Mouse (Mus musculus) thymus, adult 2 months (tissue): Measurements from ENCODE around the gene Lmf1. TPM values are rescaled to one million over a fixed set of nuclear protein-coding genes. Genes with fewer than 3 reads are reported as not detected.

Experiments
- DNase-seq: peaks from one replicate; pipeline ENCODE4 v3.0.0; 2021
- H3K27ac ChIP-seq: fragments of 200-500 bp; 2 replicates; pipeline ENCODE4 v1.5.1; 2012; ENCODE audit warnings: low read length, control low read depth; ENCODE audit not compliant: control insufficient read depth, insufficient read depth
- H3K27me3 ChIP-seq: fragments of 200-500 bp; 2 replicates; pipeline ENCODE4 v1.6.1; 2012; ENCODE audit warnings: mild to moderate bottlenecking, low read length, moderate library complexity, mixed read lengths; ENCODE audit not compliant: control insufficient read depth, insufficient read depth
- H3K36me3 ChIP-seq: fragments of 200-500 bp; 2 replicates; pipeline ENCODE4 v1.6.1; 2012; ENCODE audit warnings: mild to moderate bottlenecking, low read length, moderate library complexity; ENCODE audit not compliant: control insufficient read depth, insufficient read depth
- H3K4me1 ChIP-seq: fragments of 200-500 bp; replicated peaks from 2 replicates; pipeline ENCODE4 v1.6.1; 2012; ENCODE audit warnings: low read length; ENCODE audit not compliant: control insufficient read depth, insufficient read depth
- H3K4me3 ChIP-seq: fragments of 200-500 bp; 2 replicates; pipeline ENCODE4 v1.5.1; 2012; ENCODE audit warnings: mild to moderate bottlenecking, low read length, control low read depth, moderate library complexity; ENCODE audit not compliant: control insufficient read depth, insufficient read depth
- CTCF ChIP-seq: fragments of 200-500 bp; IDR thresholded peaks from 2 replicates; pipeline ENCODE4 v1.5.1; 2012; ENCODE audit warnings: mild to moderate bottlenecking, control low read depth, low read length, moderate library complexity, borderline replicate concordance; ENCODE audit not compliant: control insufficient read depth, poor library complexity, insufficient read depth; ENCODE audit errors: extremely low read depth
- POLR2A ChIP-seq: fragments of 200-500 bp; IDR thresholded peaks from 2 replicates; pipeline ENCODE4 v1.6.1; 2012; ENCODE audit warnings: mild to moderate bottlenecking, low read length, control low read depth, moderate library complexity; ENCODE audit not compliant: control insufficient read depth, poor library complexity, insufficient read depth; ENCODE audit errors: extremely low read depth
- WGBS: fragments of 180-500 bp; shearing (Covaris S2); methylation state at CpG from one replicate; pipeline ENCODE4 v1.1.7; 2018; 5-methylcytosine and 5-hydroxymethylcytosine counted together
- polyA plus RNA-seq: library from polyadenylated mRNA; depleted of rRNA; stranded (reverse); fragments of >200 nt; gene quantifications from 2 replicates; pipeline ENCODE4 v1.2.3, GENCODE M21; 2012

Gene Lmf1
- polyA plus RNA-seq, 1 experiment: 25.2 TPM

DNA sequence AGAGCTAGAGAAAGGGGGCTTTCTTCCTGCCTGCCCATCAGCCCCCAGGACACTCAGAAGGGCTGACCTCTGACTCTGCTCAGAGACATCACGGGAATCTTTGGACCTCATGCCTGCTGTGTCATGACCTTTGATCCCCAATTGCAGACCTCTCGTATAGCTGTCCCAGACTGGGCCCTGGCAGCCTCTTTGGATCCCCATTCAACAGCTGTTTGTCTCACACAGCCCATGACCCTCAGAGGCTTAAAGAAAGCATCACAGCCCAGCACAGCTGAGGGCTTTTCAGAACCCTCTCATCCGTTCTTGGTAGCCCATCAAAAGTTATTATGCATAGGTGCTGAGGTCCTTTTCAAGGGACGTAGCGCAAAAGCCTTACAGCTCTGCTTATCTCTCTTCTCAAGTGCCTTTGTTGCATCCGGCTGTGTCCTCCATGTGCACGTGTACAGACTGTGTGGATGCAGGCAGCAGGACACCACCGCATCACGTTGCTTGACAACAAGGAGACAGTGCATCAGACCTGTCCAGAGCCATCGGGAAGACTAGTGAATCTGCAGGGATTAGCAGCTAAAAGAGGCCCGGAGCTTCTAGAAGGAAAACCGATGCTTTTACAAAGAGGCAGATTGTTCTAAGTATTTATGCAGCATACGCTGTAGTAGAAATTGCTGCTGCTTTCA, 45.7 kb downstream of the Lmf1 start:
- Histone ChIP-seq H3K4me3 (no peak overlapping the region), H3K27ac (no peak overlapping the region), H3K27me3 (no peaks in the 10 kb centered on the region), H3K4me1 (no peaks in the 10 kb centered on the region), H3K36me3 (no peaks in the 10 kb centered on the region)
- TF ChIP-seq POLR2A (no peak), CTCF (no peak)
- no peak for DNase-seq
- WGBS: 96% methylated on average over 13 of the region's 13 CpGs

DNA sequence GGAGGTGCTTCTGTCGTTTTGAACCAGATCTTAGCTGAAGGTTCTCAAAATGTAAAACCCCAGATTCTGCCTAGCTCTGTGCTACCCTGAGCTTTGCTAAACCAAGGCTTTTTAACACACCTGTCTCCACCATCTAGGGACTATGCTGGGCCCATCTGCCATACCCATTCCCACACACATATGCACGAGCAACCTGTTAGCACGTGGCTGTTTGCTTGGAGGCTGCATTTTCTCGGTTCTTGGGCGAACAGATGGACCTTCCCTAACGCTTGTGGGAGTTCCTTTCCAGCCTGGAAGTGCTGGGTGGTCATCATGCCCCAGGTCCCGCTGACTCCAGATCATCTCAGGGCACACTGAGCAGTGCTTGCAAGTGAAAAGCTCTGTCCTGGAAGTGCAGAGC, 46.4 kb downstream of the Lmf1 start:
- 98% methylated on average over 7 of the region's 7 CpGs for WGBS

DNA sequence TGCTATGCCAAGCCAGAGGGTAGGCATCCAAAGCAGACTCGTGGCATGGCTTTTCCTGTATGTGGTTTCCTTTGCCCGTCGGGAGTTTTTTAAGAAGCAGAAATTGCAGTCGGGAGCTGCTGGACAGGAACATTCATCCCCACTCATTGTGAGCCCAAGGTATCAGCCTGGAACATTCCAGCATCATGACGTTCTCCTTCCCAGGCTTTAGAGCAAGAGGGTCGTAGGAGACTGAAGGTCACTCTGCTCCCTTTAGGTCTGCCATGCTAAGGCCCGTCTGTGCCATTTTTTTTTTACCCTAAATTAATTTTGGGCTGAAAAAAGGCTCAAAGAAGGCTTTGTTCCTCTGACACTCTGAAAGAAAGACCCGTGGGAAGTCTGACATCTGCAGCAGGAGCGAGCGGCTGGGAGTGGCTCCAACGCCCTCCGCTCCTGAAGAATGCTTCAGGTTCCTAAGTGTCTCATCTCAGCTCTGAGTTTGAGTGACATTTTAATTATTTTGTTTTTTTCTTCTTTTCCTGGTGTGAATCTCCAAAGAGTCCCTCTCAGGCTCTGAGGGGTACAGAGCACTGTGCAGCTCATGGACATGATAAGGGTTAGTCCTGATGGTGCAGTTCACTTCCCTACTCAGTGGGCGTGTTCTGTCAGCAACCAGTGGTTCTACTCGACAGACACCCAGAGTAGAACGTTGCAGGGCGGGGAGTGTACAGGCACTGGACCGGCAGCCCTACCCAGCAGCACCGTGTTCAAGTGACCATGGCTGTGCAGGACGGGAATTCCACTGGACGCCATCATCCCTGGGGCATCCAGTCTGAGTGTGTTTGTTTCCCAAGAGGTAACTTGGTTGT, 47.5 kb downstream of the Lmf1 start:
- 76% methylated on average over 20 of the region's 20 CpGs for WGBS

More for the DNA sequence above, 46.4 kb downstream of the Lmf1 start:
- TF ChIP-seq POLR2A: no peak
- no peak for TF ChIP-seq CTCF
- no peak for DNase-seq
- H3K27ac ChIP-seq: no peak overlapping the region
- H3K4me3 ChIP-seq: no peak overlapping the region
- no peaks in the 10 kb centered on the region for H3K27me3 ChIP-seq
- H3K36me3 ChIP-seq: no peaks in the 10 kb centered on the region
- no peaks in the 10 kb centered on the region for H3K4me1 ChIP-seq

DNA sequence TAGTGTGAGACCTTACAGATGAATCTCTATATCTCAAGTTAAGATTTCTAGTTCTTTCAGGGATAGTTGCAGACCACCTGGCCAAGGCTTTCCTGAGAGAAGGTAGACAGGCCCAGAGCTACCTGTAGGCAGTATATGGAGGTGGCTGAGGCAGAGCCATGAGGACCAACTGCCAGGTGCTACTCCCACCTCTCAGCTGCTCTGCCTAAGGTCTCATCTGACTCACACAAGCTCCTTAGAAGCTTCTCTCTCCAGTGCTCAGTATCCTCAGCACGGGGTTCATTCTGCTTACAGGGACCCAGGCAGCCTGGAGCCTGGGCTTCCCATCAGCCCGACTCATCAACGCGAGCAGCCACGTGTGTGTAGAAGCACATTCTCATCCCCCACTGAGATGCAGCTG, 51.4 kb downstream of the Lmf1 start:
- H3K4me3 ChIP-seq: no peak overlapping the region
- no peaks in the 10 kb centered on the region for H3K4me1 ChIP-seq
- WGBS: 95% methylated on average over 5 of the region's 5 CpGs
- H3K27ac ChIP-seq: no peak overlapping the region
- no peaks in the 10 kb centered on the region for H3K36me3 ChIP-seq
- no peak for DNase-seq
- no peaks in the 10 kb centered on the region for H3K27me3 ChIP-seq
- no peak for TF ChIP-seq CTCF
- TF ChIP-seq POLR2A: no peak

More for the DNA sequence above, 47.5 kb downstream of the Lmf1 start:
- Histone ChIP-seq H3K27ac (no peak overlapping the region), H3K4me1 (no peaks in the 10 kb centered on the region), H3K36me3 (no peaks in the 10 kb centered on the region), H3K27me3 (no peaks in the 10 kb centered on the region), H3K4me3 (no peak overlapping the region)
- no peak for DNase-seq
- TF ChIP-seq CTCF (no peak), POLR2A (no peak)

DNA sequence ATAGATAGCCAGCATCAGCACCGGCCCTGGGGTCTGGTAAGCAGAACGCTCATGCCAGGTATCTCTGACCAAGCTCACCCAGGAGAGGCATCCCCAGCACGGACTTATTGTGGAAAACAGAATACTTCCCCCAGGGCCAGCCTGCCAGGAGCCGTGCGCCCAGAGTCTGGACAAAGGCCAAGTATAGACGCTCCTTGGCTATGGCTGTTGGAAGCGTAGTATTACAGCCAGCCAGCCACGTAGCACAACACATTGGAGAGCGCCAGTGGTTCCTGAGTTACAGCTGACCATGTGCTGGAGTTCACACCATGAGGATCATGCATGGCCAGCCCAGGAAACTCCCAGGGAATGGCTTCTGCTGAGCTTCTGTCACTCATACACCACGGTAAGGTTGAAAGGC, 55.2 kb downstream of the Lmf1 start:
- 94% methylated on average over 10 of the region's 10 CpGs for WGBS

DNA sequence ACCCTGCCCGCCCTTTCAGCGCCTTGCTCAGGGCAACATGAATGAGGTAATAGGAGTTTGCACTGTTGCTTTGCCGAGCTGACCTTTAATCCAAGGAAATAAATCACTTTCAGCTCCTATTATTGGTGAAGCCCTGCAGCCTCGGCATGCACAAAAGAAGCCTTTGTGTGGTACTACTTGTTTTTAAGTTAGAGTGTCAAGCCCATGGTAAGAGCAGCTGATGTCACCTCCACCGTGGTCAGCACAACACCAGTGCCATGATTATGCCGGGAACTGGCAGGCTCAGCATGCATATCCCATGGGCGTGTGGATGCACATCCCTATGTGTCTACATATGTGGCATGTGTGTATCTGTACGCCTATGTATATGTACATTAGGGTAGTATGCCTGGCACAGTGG, 56.5 kb downstream of the Lmf1 start:
- DNase-seq: no peak
- no peaks in the 10 kb centered on the region for H3K27me3 ChIP-seq
- TF ChIP-seq POLR2A: no peak
- TF ChIP-seq CTCF: no peak
- no peak overlapping the region for H3K27ac ChIP-seq
- no peaks in the 10 kb centered on the region for H3K36me3 ChIP-seq
- H3K4me1 ChIP-seq: no peaks in the 10 kb centered on the region
- WGBS: 93% methylated on average over 8 of the region's 8 CpGs
- H3K4me3 ChIP-seq: no peak overlapping the region

More for the DNA sequence above, 55.2 kb downstream of the Lmf1 start:
- TF ChIP-seq POLR2A: no peak
- TF ChIP-seq CTCF: no peak
- H3K36me3 ChIP-seq: no peaks in the 10 kb centered on the region
- H3K4me3 ChIP-seq: no peak overlapping the region
- H3K27ac ChIP-seq: no peak overlapping the region
- H3K27me3 ChIP-seq: no peaks in the 10 kb centered on the region
- no peaks in the 10 kb centered on the region for H3K4me1 ChIP-seq
- DNase-seq: no peak

DNA sequence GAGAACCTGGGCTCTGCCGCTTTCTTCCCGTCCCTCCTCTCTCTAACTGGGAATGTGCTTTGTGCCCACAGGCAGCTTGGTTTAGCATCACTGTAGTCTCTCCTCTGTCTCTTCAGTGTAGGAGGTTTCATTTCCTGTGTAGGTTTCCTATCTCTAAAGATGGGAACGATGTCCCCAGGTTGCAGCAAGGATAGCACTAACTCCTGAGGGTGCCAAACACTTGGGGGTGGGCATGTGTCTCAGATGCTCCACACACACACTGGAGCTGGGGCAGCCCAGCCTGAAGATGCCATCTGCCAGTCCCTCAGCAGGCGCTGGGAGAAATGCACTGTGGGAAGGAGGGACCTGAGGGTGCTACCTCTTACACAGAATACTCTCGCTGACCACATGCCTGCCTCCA, 56.9 kb downstream of the Lmf1 start:
- TF ChIP-seq POLR2A (no peak), CTCF (no peak)
- Histone ChIP-seq H3K4me3 (no peak overlapping the region), H3K4me1 (no peaks in the 10 kb centered on the region), H3K36me3 (no peaks in the 10 kb centered on the region), H3K27ac (no peak overlapping the region), H3K27me3 (no peaks in the 10 kb centered on the region)
- no peak for DNase-seq
- WGBS: 97% methylated on average over 5 of the region's 5 CpGs
